Mouse (Mus musculus): ENCODE measurements around the gene Hps4.
A peak's percentile ranks its signal among the peaks of the same experiment; 100 is the strongest.
"Not testable (repeated sequence)": the region's sequence is repeated elsewhere in the genome, so short reads cannot be mapped to it uniquely, and the experiment has no call there.

Hps4 gene

GRCm38 (mm10) chr5:112409274-112409673, 66.4 kb downstream of the Hps4 start:
- DNase-seq: no peak

GRCm38 (mm10) chr5:112411072-112411471, 68.2 kb downstream of the Hps4 start:
- DNase-seq: no peak

GRCm38 (mm10) chr5:112411514-112412335, 68.8 kb downstream of the Hps4 start:
- peak; percentile 77 for DNase-seq

GRCm38 (mm10) chr5:112412781-112413180, 69.9 kb downstream of the Hps4 start:
- not testable (repeated sequence) for DNase-seq

GRCm38 (mm10) chr5:112416673-112417072, 73.8 kb downstream of the Hps4 start:
- DNase-seq: no peak

GRCm38 (mm10) chr5:112418023-112418422, 75.1 kb downstream of the Hps4 start:
- DNase-seq: no peak

GRCm38 (mm10) chr5:112419535-112419934, 76.7 kb downstream of the Hps4 start:
- no peak for DNase-seq

- no peak for DNase-seq
These were observed 83.8 kb downstream of the Hps4 start for GRCm38 (mm10) chr5:112426635-112427034.

- peak; percentile 62 for DNase-seq
These were observed 84.4 kb downstream of the Hps4 start for GRCm38 (mm10) chr5:112427283-112427682.

All from layer of hippocampus, adult 9-11 months (tissue).